Mouse (Mus musculus): ENCODE results near the gene Ybx3.
A peak's percentile ranks its signal among the peaks of the same experiment; 100 is the strongest.

Gene Ybx3

GRCm38 (mm10) chr6:131385469-131385868 lies 2.8 kb downstream of the Ybx3 start:
- DNase-seq (ENCODE audit: low spot score in 2 of 2) = no peak

GRCm38 (mm10) chr6:131383713-131384330 lies 4.5 kb downstream of the Ybx3 start:
- DNase-seq (ENCODE audit: low spot score in 2 of 2) = no peak

GRCm38 (mm10) chr6:131382984-131383337 lies 5.3 kb downstream of the Ybx3 start:
- no peak for DNase-seq (ENCODE audit: low spot score in 2 of 2)

- peak in 1 of 2 experiments; percentile 27 for DNase-seq (ENCODE audit: low spot score in 2 of 2)
These were observed 5.9 kb downstream of the Ybx3 start for GRCm38 (mm10) chr6:131382232-131382983.

- no peak for DNase-seq (ENCODE audit: low spot score in 2 of 2)
These were observed 9.3 kb downstream of the Ybx3 start for GRCm38 (mm10) chr6:131378858-131379428.

- no peak for DNase-seq (ENCODE audit: low spot score in 2 of 2)
These were observed 10.9 kb downstream of the Ybx3 start for GRCm38 (mm10) chr6:131377378-131377777.

GRCm38 (mm10) chr6:131374594-131375340 lies 13.5 kb downstream of the Ybx3 start:
- DNase-seq (ENCODE audit: low spot score in 2 of 2) = no peak

GRCm38 (mm10) chr6:131373160-131373559 lies 15.1 kb downstream of the Ybx3 start:
- no peak for DNase-seq (ENCODE audit: low spot score in 2 of 2)

- no peak for DNase-seq (ENCODE audit: low spot score in 2 of 2)
These were observed 17.5 kb downstream of the Ybx3 start for GRCm38 (mm10) chr6:131370767-131371166.

- DNase-seq (ENCODE audit: low spot score in 2 of 2) = no peak
These were observed 18.2 kb downstream of the Ybx3 start for GRCm38 (mm10) chr6:131369866-131370616.

- DNase-seq (ENCODE audit: low spot score in 2 of 2) = peak in 1 of 2 experiments; percentile 56
These were observed 21.2 kb downstream of the Ybx3 start for GRCm38 (mm10) chr6:131367101-131367500.

GRCm38 (mm10) chr6:131364353-131364752 lies 23.9 kb downstream of the Ybx3 start:
- DNase-seq (ENCODE audit: low spot score in 2 of 2) = no peak

GRCm38 (mm10) chr6:131362987-131363765 lies 25.1 kb downstream of the Ybx3 start:
- no peak for DNase-seq (ENCODE audit: low spot score in 2 of 2)

GRCm38 (mm10) chr6:131360693-131361092 lies 27.6 kb downstream of the Ybx3 start:
- no peak for DNase-seq (ENCODE audit: low spot score in 2 of 2)

- no peak for DNase-seq (ENCODE audit: low spot score in 2 of 2)
These were observed 28.7 kb downstream of the Ybx3 start for GRCm38 (mm10) chr6:131359543-131359942.

- DNase-seq (ENCODE audit: low spot score in 2 of 2) = no peak
These were observed 33.4 kb downstream of the Ybx3 start for GRCm38 (mm10) chr6:131354913-131355312.

- DNase-seq (ENCODE audit: low spot score in 2 of 2) = peak; percentile 83 to 87
These were observed 34.8 kb downstream of the Ybx3 start, which contains the start of gene Styk1 for GRCm38 (mm10) chr6:131353352-131353919. Styk1 (minus strand) TSS chr6:131353597.

GRCm38 (mm10) chr6:131347026-131347425 lies 41.2 kb downstream of the Ybx3 start:
- DNase-seq (ENCODE audit: low spot score in 2 of 2) = no peak

GRCm38 (mm10) chr6:131344346-131344745 lies 43.9 kb downstream of the Ybx3 start:
- DNase-seq (ENCODE audit: low spot score in 2 of 2) = no peak

GRCm38 (mm10) chr6:131340082-131340481 lies 48.2 kb downstream of the Ybx3 start:
- DNase-seq (ENCODE audit: low spot score in 2 of 2) = no peak

Data from frontal cortex, postnatal 36 days (tissue).